Mouse (Mus musculus) C2C12 (cell line): ENCODE results near the gene Ugt1a5.
"Not testable (repeated sequence)": the region's sequence is repeated elsewhere in the genome, so short reads cannot be mapped to it uniquely, and the experiment has no call there.

ENCODE experiments used
- CEBPB ChIP-seq: IDR thresholded peaks from one replicate; pipeline ENCODE4 v1.6.1; 2011; ENCODE audit warnings: low read depth, mild to moderate bottlenecking, control low read depth, moderate library complexity
- CTCF ChIP-seq: IDR thresholded peaks from one replicate; pipeline ENCODE4 v1.5.1; 2011; ENCODE audit not compliant: control insufficient read depth, insufficient read depth, insufficient read length
- FOSL1 ChIP-seq: IDR thresholded peaks from one replicate; pipeline ENCODE4 v1.8.0; 2011; ENCODE audit warnings: mild to moderate bottlenecking, low read length; ENCODE audit not compliant: poor library complexity, insufficient read depth, severe bottlenecking
- MAX ChIP-seq: IDR thresholded peaks from one replicate; pipeline ENCODE4 v1.6.1; 2011; ENCODE audit warnings: mild to moderate bottlenecking, control low read depth
- MYOD1 ChIP-seq: IDR thresholded peaks from one replicate; pipeline ENCODE4 v1.6.1; 2011; ENCODE audit warnings: low read depth; ENCODE audit not compliant: control insufficient read depth, insufficient read length
- MYOG ChIP-seq: IDR thresholded peaks from one replicate; pipeline ENCODE4 v1.6.1; 2011; ENCODE audit not compliant: control insufficient read depth, insufficient read length; ENCODE audit errors: extremely low read depth
- USF1 ChIP-seq: IDR thresholded peaks from one replicate; pipeline ENCODE4 v1.6.1; 2011; ENCODE audit warnings: low read depth, mild to moderate bottlenecking, control low read depth, moderate library complexity

DNA sequence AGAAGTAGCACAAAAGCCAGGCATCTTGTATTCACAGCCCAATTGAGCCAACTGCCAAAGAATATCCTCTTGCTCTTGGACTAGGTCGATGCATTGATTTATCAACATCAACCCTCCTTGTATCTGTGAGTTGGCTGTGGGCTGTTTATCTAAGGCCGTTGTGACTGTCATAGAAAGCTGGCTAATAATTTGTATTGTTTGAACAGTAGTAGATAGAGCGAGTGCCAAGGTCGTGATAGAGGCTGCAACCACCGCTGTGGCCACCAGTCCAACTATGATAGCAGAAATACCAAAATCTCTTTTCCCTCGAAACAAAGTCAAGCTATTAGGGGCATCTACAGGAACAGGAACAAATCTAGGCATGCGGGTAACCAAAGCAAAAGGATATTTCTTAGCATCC lies 6.4 kb downstream of the Ugt1a5 start:
- not testable (repeated sequence) for TF ChIP-seq MAX, CTCF, MYOG, USF1, MYOD1, CEBPB, FOSL1
